In genomic region chr11:23335160-23335559, GRCm38 (mm10) we compare ENCODE assay signal across 19 mouse cellular contexts.
"Had no signal": no experiment of that assay in that cellular context is flagged by ENCODE, and none has a peak within 500 bp of the region (broad histone marks: within the 10 kb centered on the region; RNA-seq: fewer than 3 reads in every experiment).

No protein-coding gene starts in this region.

- DNase-seq: liver, postnatal 0 days; lung, adult 2 months; lung, postnatal 14 days; lung, postnatal 36 days; right cerebral cortex, postnatal 25 days; right cerebral cortex, postnatal 4 days; spleen, adult 18-20 months; thymus, adult 18-20 months; thymus, postnatal 14 days; thymus, postnatal 36 days had no signal

- H3K9me3 ChIP-seq: liver, embryonic 15.5 days; lung, embryonic 15.5 days; midbrain, embryonic 10.5 days; midbrain, embryonic 12.5 days; midbrain, embryonic 15.5 days; neural tube, embryonic 12.5 days; stomach, embryonic 15.5 days had no signal

- H3K4me1 ChIP-seq: lung, embryonic 15.5 days; midbrain, embryonic 10.5 days; midbrain, embryonic 12.5 days; midbrain, embryonic 15.5 days; neural tube, embryonic 12.5 days; stomach, embryonic 15.5 days had no signal

- H3K4me3 ChIP-seq: liver, embryonic 15.5 days; lung, embryonic 15.5 days; midbrain, embryonic 10.5 days; midbrain, embryonic 12.5 days; midbrain, embryonic 15.5 days; neural tube, embryonic 12.5 days; stomach, embryonic 15.5 days had no signal

- H3K4me2 ChIP-seq: liver, embryonic 15.5 days; lung, embryonic 15.5 days; midbrain, embryonic 12.5 days; midbrain, embryonic 15.5 days; neural tube, embryonic 12.5 days; stomach, embryonic 15.5 days had no signal

- H3K27me3 ChIP-seq: liver, embryonic 15.5 days; lung, embryonic 15.5 days; midbrain, embryonic 12.5 days; midbrain, embryonic 15.5 days; neural tube, embryonic 12.5 days; stomach, embryonic 15.5 days had no signal

- H3K36me3 ChIP-seq: midbrain, embryonic 15.5 days; stomach, embryonic 15.5 days had no signal

- ATAC-seq: liver, postnatal 0 days; lung, postnatal 0 days; midbrain, embryonic 15.5 days had no signal

- H3K9ac ChIP-seq: liver, embryonic 15.5 days; liver, postnatal 0 days; lung, embryonic 15.5 days; midbrain, embryonic 12.5 days; midbrain, embryonic 15.5 days; neural tube, embryonic 12.5 days; stomach, embryonic 15.5 days had no signal

- H3K27ac ChIP-seq: liver, embryonic 15.5 days; lung, embryonic 15.5 days; macrophage; midbrain, embryonic 10.5 days; midbrain, embryonic 12.5 days; midbrain, embryonic 15.5 days; neural tube, embryonic 12.5 days; stomach, embryonic 15.5 days had no signal
